Mouse (Mus musculus): ENCODE results near the gene Ntpcr.

The Ntpcr gene

DNA sequence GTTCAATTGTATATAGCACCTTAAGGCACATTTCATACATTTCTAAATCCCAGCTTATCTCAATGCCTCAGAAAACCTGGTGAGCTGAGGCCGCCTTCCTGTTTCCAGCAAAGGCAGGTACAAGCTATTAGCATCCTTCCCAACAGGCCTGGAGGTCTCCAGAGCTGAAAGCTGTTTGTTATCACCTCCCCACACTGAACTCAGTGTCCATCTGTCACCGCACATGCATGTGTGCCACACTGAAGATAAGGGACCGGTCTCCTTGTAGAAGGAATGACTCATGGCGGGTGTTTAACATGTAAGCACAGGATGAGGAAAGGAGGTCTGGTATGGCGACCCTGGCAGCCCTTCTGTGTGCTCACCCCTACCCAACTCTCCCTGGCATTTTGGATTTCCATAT is 18.2 kb upstream of the Ntpcr start:
- no peak for TF ChIP-seq GATA4 (IDR thresholded peaks at IDR 0.05; ENCODE audit: insufficient replicate concordance, low read length)

DNA sequence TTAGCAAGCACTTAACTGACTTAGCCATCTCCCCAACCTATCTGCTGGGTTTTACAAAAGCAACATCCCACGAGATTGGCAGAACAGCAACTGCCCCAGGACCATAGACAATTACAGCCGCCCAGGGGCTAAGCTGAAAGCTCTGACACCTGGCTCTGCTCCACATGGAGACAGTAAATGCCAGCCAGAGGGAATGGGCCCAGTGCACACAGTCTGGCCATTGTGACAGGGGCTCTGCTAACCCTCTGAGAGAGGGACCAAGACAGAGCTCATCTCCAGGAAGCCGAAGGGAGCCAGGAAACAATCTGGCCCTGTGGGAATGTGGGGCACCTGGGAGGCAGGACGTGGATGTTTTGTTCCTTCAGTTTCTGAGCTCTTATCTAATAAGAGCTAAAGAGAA is 13.6 kb upstream of the Ntpcr start:
- no peak for TF ChIP-seq GATA4 (IDR thresholded peaks at IDR 0.05; ENCODE audit: insufficient replicate concordance, low read length)

DNA sequence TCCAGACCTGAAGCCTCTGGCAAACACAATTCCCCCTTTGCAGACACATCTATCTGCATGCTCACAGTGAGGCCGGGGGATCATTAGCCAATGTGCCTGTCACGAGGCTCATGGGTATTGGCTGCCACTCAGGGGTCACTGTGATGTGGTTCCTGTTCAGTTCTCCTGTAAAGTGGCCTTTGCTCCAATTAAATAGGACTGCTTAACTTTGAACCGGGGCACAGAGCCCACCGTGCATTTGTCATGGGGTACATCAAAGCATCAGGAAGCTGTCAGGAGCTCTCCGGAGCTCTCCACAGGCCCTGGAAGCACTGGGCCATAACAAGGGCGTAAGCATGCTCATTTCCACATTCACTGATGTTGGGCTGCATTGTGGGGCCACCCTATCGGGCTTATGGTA is 13.2 kb upstream of the Ntpcr start:
- no peak for TF ChIP-seq GATA4 (IDR thresholded peaks at IDR 0.05; ENCODE audit: insufficient replicate concordance, low read length)

DNA sequence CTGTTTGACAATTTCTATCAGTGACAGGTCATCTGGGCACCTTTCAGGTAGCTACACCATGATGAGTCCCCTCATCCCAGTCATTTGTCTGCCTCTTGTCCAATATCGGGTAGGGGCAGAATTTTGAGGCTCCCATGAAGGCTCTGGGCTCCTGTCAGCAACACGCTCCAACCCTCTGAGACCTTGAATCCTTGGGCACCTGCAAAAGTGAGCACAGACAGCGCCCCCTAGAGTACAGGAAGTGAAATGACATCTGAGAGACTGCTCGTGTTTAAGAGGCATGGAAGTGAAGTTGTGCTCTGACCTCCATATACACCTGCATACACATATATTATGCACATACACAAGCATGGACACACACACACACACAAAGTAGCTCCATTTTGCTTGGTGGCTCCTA is 10.8 kb upstream of the Ntpcr start:
- TF ChIP-seq GATA4 (IDR thresholded peaks at IDR 0.05; ENCODE audit: insufficient replicate concordance, low read length) = no peak

DNA sequence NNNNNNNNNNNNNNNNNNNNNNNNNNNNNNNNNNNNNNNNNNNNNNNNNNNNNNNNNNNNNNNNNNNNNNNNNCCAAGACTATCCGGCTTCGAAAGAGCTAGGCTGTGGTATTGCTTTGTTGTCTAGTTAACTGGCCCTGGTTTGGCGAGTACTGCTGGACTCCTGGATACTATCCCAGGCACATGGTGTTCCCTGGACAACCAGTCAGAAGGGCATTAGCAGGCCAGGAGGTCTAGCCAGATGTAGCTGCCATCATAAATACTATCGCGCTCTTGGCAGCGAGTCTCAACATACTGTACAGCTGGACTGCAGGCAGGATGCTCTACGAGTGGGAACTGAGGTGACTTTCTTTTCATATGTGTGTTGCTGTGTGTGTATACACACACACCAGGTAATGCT is 7.1 kb upstream of the Ntpcr start:
- TF ChIP-seq GATA4 (IDR thresholded peaks at IDR 0.05; ENCODE audit: insufficient replicate concordance, low read length) = no peak

DNA sequence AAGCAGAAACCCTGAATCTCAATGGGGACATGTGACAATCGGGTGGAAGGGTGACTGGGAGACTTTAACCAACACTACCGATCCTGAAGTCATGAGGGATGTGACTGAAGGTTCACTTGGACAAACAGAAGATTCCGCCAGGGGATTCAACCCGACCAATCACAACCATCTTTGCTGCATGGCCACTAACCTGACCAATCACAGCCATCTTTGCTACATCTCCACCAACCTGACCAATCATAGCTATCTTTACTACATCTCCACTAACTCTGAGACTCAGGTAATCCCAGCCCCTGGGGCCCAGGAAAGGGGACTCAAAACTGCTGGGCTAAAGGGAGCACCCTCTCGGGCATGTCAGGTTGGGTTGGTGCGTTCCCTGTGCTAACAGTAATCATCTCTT is 6.3 kb upstream of the Ntpcr start:
- TF ChIP-seq GATA4 (IDR thresholded peaks at IDR 0.05; ENCODE audit: insufficient replicate concordance, low read length) = no peak

DNA sequence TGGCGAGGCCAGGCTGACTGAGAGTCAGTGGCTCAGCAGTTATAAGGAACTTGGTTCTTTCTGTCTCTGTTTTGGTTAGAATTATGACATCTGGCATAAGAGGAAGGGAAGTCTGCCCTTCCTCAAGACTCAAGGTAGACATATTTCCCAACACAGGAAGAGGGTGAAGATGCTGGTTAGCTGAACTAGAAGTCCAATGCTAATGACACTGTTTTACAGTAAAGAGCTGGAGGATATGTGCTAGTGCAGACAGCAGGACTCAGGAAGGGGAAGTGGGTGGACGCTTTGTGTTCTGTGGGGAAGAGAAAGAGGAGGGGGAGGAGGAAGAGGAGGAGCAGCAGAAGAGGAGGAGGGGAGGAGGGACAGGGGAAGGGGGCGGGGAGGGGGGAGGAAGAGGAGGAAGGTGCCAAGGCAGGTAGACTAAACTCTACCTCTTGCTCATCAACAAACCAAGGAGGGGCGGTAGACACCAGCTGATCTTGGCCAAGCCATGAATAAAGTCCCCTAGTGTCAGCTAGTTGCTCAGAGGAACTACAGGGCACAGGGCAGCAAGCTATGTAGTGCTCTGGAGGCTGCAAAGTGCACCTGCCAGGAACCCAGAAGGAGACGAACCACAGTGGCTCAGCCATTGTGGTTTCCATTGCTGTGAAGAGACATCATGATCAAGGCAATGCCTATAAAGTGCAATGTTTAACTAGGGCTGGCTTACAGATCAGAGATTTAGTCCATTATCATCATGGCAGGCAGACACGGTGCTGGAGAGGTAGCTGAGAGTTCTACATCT is 4.5 kb upstream of the Ntpcr start:
- no peak for TF ChIP-seq GATA4 (IDR thresholded peaks at IDR 0.05; ENCODE audit: insufficient replicate concordance, low read length)

DNA sequence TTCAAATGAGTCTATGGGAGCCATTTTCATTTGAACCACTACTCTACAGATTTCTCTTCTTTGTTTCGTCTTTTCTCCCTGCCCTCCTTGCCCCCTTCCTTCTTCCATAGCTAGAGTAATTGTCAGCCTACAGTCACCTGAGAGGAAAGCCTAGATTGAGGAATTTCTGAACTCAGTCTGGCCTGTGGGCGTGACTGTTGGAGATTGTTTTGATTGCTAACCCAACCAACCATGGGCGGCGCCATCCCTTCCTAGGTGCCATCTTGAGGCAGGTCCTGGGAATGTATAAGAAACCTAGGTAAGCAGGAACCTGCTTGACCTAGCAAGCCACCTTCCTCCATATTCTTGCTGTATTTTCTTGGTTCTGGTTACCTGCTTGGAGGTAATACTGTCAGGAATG is 3.6 kb upstream of the Ntpcr start:
- TF ChIP-seq GATA4 (IDR thresholded peaks at IDR 0.05; ENCODE audit: insufficient replicate concordance, low read length) = no peak

DNA sequence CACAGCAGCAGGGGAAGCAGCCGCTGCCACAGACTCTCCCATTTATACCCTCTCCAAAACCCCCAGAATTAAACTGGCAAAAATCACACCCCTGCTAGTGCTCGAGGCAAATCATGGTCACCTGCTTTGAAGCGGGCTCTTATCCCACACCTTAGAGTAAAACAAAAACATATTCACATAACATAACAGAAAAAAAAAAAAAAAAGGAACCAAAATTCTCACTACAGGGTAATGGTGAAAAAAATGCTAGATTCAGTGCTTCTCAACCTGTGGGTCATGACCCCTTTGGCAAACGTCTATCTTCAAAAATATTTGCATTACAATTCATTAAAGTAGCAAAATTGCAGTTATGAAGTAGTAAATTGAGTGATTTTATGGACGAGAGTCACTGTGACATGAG is 2.8 kb upstream of the Ntpcr start:
- no peak for TF ChIP-seq GATA4 (IDR thresholded peaks at IDR 0.05; ENCODE audit: insufficient replicate concordance, low read length)

DNA sequence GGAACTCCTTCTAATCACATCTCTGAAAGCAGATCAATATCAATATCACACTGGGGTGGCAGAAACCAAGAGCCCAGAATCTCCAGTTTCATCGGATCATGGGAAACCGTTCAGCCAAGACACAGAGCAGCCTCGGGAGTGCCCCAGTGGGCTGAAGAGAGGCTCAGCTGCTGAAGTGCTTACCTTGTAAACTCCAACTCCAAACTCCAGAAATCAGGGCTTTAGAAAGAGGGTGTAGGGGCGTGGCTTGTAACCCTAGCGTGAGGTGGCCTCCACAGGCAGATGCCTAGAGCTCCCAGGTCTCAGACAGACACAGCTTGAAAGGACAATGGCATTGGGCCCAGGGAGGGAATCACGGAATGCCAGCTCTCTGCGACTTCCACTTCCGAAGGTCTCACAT is 2.0 kb upstream of the Ntpcr start:
- no peak for TF ChIP-seq GATA4 (IDR thresholded peaks at IDR 0.05; ENCODE audit: insufficient replicate concordance, low read length)

DNA sequence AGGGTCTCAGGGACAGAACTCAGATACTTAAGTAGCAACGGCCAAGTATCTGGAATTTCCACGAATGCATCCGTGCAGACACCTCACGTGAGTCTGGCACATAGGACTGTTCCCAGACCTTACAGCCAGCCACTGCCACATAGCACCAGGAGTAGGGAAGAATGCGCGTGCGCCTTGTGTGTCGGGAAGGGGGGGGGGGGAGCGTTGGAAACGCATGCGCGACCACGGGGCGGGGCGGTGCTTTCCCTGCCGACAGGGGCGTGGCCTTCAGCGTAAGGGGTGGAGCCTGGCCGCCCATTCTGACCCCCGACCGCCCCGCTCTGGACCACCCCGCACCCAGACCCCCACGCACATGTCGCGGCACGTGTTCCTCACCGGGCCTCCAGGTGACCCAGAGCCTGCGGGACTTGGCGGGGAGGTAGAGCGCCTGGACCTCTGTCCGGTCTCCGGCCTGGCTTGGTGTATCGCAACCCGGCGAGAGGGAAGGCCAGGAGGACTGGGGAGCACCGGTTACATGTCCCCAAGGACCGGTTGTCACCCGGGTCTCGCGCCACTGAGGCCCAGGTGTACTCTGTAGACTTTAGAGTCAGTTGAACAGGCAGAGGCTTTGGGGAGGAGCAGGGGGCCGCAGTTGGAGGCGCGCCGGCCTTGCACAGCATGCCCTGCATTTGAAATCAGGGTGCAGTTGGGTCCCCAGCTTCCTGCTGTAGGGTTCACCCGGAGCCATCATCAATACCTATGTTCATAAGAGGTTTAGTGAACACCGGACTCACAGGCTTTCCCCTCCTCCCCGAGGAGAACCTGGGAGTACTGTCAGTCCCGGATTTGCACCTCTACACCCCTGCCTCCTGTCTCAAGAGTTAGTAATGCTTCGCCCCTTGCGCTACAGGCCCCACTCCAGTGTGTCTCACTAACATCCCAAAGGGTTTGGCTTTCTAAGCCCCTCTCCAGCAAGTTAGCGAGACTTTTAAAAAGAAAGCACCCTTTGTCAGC is 4.5 kb downstream of the Ntpcr start:
- no peak for TF ChIP-seq GATA4 (IDR thresholded peaks at IDR 0.05; ENCODE audit: insufficient replicate concordance, low read length)

DNA sequence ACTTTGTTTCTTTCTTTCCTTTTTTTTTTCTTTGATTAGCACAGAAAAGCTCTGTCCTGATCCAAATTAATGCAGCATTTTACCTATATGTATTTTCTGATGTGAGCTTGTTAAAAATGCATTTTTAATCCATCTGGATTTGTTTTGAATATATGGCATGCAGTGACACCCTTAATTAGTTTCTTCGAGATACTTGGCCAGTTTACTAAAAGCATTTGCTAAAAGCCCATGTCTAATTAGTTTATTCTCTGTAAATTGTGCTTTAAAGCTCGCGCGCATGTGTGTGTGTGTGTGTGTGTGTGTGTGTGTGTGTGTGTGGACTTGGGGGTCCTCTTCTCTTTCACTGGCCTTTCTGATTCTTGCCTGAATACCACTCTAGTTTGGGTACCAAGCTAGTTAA is 9.2 kb downstream of the Ntpcr start:
- TF ChIP-seq GATA4 (IDR thresholded peaks at IDR 0.05; ENCODE audit: insufficient replicate concordance, low read length) = no peak

DNA sequence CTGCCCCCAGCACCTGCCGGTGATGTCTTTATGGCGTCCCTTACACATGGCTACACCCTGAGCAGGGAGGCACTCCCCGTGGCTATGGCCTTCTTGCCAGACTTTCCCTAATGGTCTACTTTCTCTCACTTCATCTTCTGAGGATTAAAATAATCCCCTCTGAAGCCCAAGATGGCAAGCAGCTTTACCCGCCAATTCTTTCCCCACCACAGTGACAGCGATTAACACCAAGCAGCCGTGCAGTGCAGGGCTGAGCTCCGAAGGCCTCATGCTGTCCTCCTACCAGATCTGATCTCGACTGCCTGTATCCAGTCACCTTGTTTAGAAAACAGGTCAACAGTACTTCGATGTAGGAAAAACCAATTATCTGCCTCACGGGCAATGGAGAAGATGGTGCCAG is 10.9 kb downstream of the Ntpcr start:
- no peak for TF ChIP-seq GATA4 (IDR thresholded peaks at IDR 0.05; ENCODE audit: insufficient replicate concordance, low read length)

DNA sequence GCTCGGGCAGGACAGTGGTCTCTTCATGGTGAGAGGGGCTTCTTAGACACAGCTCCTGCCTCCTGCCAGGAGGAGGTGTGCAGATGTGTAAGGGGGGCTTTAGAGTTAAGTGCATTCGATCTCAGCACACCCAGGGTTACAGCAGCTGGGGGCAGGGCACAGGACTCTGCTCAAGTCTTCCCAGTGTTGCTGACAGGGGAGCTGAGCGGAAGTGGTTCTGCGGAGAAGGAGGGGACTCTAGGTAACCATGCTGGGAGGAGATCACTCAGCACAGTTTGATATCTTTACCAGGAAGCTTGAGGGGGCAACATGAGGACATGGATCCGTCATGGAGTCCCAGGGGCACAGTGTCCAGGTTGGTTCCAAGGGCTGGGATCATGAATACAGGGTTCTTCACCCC is 11.6 kb downstream of the Ntpcr start:
- TF ChIP-seq GATA4 (IDR thresholded peaks at IDR 0.05; ENCODE audit: insufficient replicate concordance, low read length) = no peak

DNA sequence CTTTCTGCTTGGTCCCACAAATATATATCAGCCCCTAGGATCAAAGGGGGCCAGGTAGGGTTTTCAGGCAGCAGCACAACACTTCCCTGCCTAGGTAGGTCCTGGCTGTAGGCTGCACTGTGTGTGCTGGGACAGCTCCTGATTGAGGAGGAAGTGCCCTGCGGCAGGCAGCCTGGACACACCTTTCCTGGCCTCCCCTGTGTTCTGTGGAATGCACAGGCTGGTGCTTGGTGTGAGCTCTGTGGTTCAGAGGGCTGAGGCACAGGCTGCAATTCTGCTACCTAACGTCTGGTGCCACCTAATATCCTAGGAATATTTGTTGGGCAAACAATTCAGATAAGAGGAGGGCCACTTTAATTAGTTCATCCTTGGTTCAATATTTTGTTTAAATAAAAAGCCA is 12.1 kb downstream of the Ntpcr start:
- no peak for TF ChIP-seq GATA4 (IDR thresholded peaks at IDR 0.05; ENCODE audit: insufficient replicate concordance, low read length)

DNA sequence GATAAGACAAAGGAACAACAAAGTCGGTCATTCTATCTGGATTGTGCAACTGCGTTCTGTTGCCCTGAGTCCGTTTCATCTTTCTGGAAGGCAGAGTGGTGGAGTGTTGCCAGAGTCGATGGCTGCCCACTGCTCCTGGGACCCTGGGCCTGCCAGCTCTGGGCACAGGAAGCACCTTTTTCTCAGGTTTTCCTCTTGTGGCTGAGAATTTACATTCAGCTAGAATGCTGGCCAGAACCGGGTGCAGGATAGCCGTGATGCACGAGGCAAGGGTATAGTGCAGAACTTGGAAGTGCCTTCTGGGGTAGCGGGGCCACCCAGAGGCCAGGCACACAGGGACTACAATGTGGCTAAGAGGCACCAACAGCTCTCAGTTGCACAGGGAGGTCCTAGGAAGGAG is 12.6 kb downstream of the Ntpcr start:
- no peak for TF ChIP-seq GATA4 (IDR thresholded peaks at IDR 0.05; ENCODE audit: insufficient replicate concordance, low read length)

All from liver, adult (tissue).